Comparison of ENCODE assay signal across 14 mouse cellular contexts in the genomic region with DNA sequence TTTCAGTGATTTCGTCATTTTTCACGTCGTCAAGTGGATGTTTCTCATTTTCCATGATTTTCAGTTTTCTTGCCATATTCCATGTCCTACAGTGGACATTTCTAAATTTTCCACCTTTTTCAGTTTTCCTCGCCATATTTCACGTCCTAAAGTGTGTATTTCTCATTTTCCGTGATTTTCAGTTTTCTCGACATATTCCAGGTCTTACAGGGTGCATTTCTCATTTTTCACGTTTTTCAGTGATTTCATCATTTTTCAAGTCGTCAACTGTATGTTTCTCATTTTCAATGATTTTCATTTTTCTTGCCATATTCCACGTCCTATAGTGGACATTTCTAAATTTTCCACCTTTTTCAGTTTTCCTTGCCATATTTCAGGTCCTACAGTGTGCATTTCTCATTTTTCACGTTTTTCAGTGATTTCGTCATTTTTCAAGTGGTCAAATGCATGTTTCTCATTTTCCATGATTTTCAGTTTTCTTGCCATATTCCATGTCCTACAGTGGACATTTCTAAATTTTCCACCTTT. TPM values are rescaled to one million over a fixed set of nuclear protein-coding genes. Genes with fewer than 3 reads are reported as not detected.
DNase-seq lines count a peak whose midpoint lies in the region; ATAC-seq lines count a peak whose summit lies in the region.
"Not testable (repeated sequence)": the region's sequence is repeated elsewhere in the genome, so short reads cannot be mapped to it uniquely, and the experiment has no call there.
"Had no signal": no experiment of that assay in that cellular context is flagged by ENCODE, and none has a peak within 500 bp of the region (broad histone marks: within the 10 kb centered on the region; RNA-seq: fewer than 3 reads in every experiment).

TSS of gene Gm10722 (plus strand) at position 478 of the 528 bp plus-strand sequence.

- not testable (repeated sequence) for H3K27me3 ChIP-seq in forebrain, embryonic 14.5 days (replicated peaks; ENCODE audit: control insufficient read depth, insufficient read depth, low read length); hindbrain, embryonic 11.5 days (ENCODE audit: control insufficient read depth, insufficient read depth, low read length); midbrain, embryonic 10.5 days (ENCODE audit: low read depth, poor library complexity, severe bottlenecking)

- H3K27ac ChIP-seq in forebrain, embryonic 14.5 days (ENCODE audit: low read depth, low read length); hindbrain, embryonic 11.5 days (ENCODE audit: low read depth, low read length); midbrain, embryonic 10.5 days (replicated peaks): not testable (repeated sequence)

- not testable (repeated sequence) for H3K9ac ChIP-seq in forebrain, embryonic 14.5 days (ENCODE audit: low read length); hindbrain, embryonic 11.5 days (ENCODE audit: low read depth, low read length)

- H3K4me3 ChIP-seq in forebrain, embryonic 14.5 days (ENCODE audit: low read depth, low read length); hindbrain, embryonic 11.5 days (ENCODE audit: low read depth, low read length); midbrain, embryonic 10.5 days: not testable (repeated sequence)

- not testable (repeated sequence) for ATAC-seq in forebrain, embryonic 14.5 days; hindbrain, embryonic 11.5 days (ENCODE audit: low FRiP score)

- H3K4me1 ChIP-seq in forebrain, embryonic 14.5 days (ENCODE audit: control insufficient read depth, insufficient read depth, low read length); hindbrain, embryonic 11.5 days (replicated peaks; ENCODE audit: control insufficient read depth, insufficient read depth, low read length); midbrain, embryonic 10.5 days: not testable (repeated sequence)

- not testable (repeated sequence) for H3K36me3 ChIP-seq in forebrain, embryonic 14.5 days (ENCODE audit: control insufficient read depth, insufficient read depth, low read length); hindbrain, embryonic 11.5 days (ENCODE audit: control insufficient read depth, insufficient read depth, low read length); midbrain, embryonic 10.5 days

- H3K4me2 ChIP-seq in forebrain, embryonic 14.5 days (ENCODE audit: low read length); hindbrain, embryonic 11.5 days (replicated peaks; ENCODE audit: low read depth, low read length): not testable (repeated sequence)

- WGBS in forebrain, embryonic 14.5 days, result 70% methylated on average over 12 of the region's 12 CpGs
- 66% methylated on average over 12 of the region's 12 CpGs for WGBS in hindbrain, embryonic 11.5 days
- 74% methylated on average over 12 of the region's 12 CpGs for WGBS in midbrain, embryonic 10.5 days

- DNase-seq in T-cell, adult 2 months (ENCODE audit: low spot score), result peak; percentile 39
- peak; percentile 8 for DNase-seq in cerebellum, adult 9-11 months
- peak; percentile 12 for DNase-seq in forebrain, embryonic 14.5 days (ENCODE audit: low spot score)
- DNase-seq in hindbrain, embryonic 11.5 days (ENCODE audit: low spot score), result peak; percentile 58
- peak; percentile 14 to 23 for DNase-seq in layer of hippocampus, postnatal 10 days (ENCODE audit: low spot score in 2 of 2)
- peak; percentile 44 for DNase-seq in midbrain, embryonic 10.5 days (ENCODE audit: low spot score)
- peak; percentile 2 for DNase-seq in skeletal muscle tissue, adult 2 months (ENCODE audit: low read depth, low spot score)

- not testable (repeated sequence) for H3K9me3 ChIP-seq in forebrain, embryonic 14.5 days (replicated peaks; ENCODE audit: control insufficient read depth, low read length); hindbrain, embryonic 11.5 days (ENCODE audit: control insufficient read depth, low read length); midbrain, embryonic 10.5 days (replicated peaks)

RNA-seq across cellular contexts. Expression of gene Gm10722, which starts in this region (rescaled TPM):
- polyA plus RNA-seq in forebrain, embryonic 14.5 days (2014; fragmentation: Nextera tagmentation; extraction: Ambion mirVana), result not detected in 2 replicates
- not detected in 2 replicates for polyA plus RNA-seq in hindbrain, embryonic 11.5 days (2014; fragmentation: Nextera tagmentation; extraction: Ambion mirVana)
- not detected for total RNA-seq in layer of hippocampus, postnatal 10 days (2021)
- not detected in 2 replicates for polyA plus RNA-seq in midbrain, embryonic 10.5 days (2016; fragmentation: Nextera tagmentation; extraction: Ambion mirVana)
- total RNA-seq: adrenal gland, adult 8-10 months; common myeloid progenitor, adult 5-6 weeks; heart, postnatal 14 days; left cerebral cortex, postnatal 4 days had no signal
- polyA plus RNA-seq: kidney, embryonic 16.5 days; macrophage; neural tube, embryonic 13.5 days had no signal

Comparison
In these comparisons a context has a peak if more than half of its experiments do, and no peak if none do; other contexts are left out.
1. Peak in DNase-seq in forebrain, embryonic 14.5 days; RNA of the gene not detected or under 1 TPM.
2. Peak in DNase-seq in hindbrain, embryonic 11.5 days; RNA of the gene not detected or under 1 TPM.
3. Peak in DNase-seq in layer of hippocampus, postnatal 10 days; RNA of the gene not detected or under 1 TPM.
4. Peak in DNase-seq in midbrain, embryonic 10.5 days; RNA of the gene not detected or under 1 TPM.
5. DNase-seq: peak in every context shown above with its lines; median percentile 58 in hindbrain, embryonic 11.5 days; 44 in midbrain, embryonic 10.5 days; 39 in T-cell, adult 2 months; 18 in layer of hippocampus, postnatal 10 days; 12 in forebrain, embryonic 14.5 days; 8 in cerebellum, adult 9-11 months; 2 in skeletal muscle tissue, adult 2 months.